ENCODE assay signal across 13 mouse cellular contexts in the genomic region with DNA sequence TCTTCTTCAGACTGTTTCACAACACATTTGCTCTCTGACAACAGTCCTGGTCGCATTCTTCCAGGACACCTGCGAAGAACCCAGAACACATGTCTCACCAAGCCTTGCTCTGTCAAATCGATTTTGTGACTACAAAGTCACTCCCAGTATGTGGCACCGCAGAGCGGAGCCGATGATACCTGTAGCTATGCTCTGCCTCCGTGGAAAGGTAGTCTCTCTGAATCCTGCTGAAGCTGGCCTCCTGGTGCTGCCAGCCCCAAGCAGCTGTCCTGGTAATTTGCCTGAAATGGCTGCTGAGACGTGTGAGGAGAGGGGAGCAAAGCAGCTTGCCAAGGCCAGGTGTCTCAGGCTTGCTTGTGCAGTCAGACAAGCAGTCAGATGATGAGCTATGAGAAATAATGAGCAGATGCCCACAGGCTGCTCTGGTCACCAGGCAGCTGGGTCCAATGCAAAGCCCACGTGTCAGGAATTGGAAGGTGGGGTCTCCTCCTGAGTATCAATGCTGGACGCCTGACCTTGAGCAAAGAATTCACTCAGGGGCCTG.
"Had no signal": no experiment of that assay in that cellular context is flagged by ENCODE, and none has a peak within 500 bp of the region (broad histone marks: within the 10 kb centered on the region; RNA-seq: fewer than 3 reads in every experiment).

No protein-coding gene starts in this region.

- H3K9ac ChIP-seq: limb, embryonic 13.5 days; liver, embryonic 14.5 days; midbrain, embryonic 13.5 days; neural tube, embryonic 12.5 days had no signal

- H3K27me3 ChIP-seq: limb, embryonic 13.5 days; midbrain, embryonic 13.5 days; neural tube, embryonic 12.5 days had no signal

- H3K4me3 ChIP-seq: limb, embryonic 13.5 days; midbrain, embryonic 13.5 days; neural tube, embryonic 12.5 days had no signal

- ATAC-seq: midbrain, embryonic 13.5 days had no signal

- H3K9me3 ChIP-seq: limb, embryonic 13.5 days; midbrain, embryonic 13.5 days; neural tube, embryonic 12.5 days had no signal

- H3K4me2 ChIP-seq: limb, embryonic 13.5 days; midbrain, embryonic 13.5 days; neural tube, embryonic 12.5 days had no signal

- H3K4me1 ChIP-seq: limb, embryonic 13.5 days; midbrain, embryonic 13.5 days; neural tube, embryonic 12.5 days had no signal

- H3K27ac ChIP-seq: kidney, postnatal 0 days; limb, embryonic 13.5 days; liver, embryonic 14.5 days; midbrain, embryonic 13.5 days; neural tube, embryonic 12.5 days; stomach, postnatal 0 days had no signal

- H3K36me3 ChIP-seq: limb, embryonic 13.5 days; midbrain, embryonic 13.5 days; neural tube, embryonic 12.5 days had no signal

- DNase-seq: kidney, adult 9 months; kidney, postnatal 36 days; layer of hippocampus, adult 9-11 months; layer of hippocampus, postnatal 36 days; lung, adult 18-20 months; thymus, adult 2 months; thymus, postnatal 25 days had no signal
